Mouse (Mus musculus) left cerebral cortex, postnatal 4 days (tissue): ENCODE measurements around the gene Afap1. TPM values are rescaled to one million over a fixed set of nuclear protein-coding genes. Genes with fewer than 3 reads are reported as not detected.

ENCODE experiments used
- DNase-seq: peaks from one replicate; pipeline ENCODE4 v3.0.0-alpha.2; 2022
- intact Hi-C: fragments of 180-260 bp; cut with DNase I; formaldehyde crosslinking; loops from one replicate; pipeline ENCODE4 v1.15.1; 2025
- total RNA-seq, 2 experiments: library from RNA; stranded (reverse); gene quantifications; 2 replicates each; pipeline ENCODE4 v1.2.3; 2021

The Afap1 gene
- total RNA-seq, 2 experiments from 2014 or later = 221 to 230 TPM

- no peak for DNase-seq
- intact Hi-C loops = no loop called here
Measured at GRCm38 (mm10) chr5:35923448-35923847, 30.3 kb downstream of the Afap1 start.

DNA sequence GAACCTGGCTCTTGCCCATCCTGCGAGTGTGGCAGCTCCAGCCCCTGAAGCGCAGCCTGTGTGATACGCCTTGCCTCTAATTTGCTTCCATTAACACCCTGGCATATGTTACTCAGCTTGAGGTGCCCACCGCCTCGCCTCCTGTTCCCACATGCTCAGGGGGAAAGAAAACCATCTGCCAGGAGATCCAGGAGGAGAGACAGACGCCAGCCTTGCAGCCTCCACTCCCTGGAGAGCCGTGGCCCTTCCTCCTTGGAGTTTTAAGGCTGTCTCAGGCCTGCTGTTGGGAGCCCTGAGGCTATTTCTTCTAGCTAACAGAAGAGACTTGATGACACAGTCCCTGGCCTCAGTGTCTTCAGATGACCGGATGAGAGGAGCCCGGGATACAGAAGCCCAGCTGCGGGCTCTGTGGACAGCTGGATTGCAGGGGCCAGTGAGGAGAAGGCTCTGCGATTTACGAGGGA is 32.1 kb downstream of the Afap1 start:
- intact Hi-C loops = no loop called here
- DNase-seq = peak; percentile 79

- peak; percentile 51 for DNase-seq
- intact Hi-C loops = no loop called here
Measured at GRCm38 (mm10) chr5:35926511-35926910, 33.4 kb downstream of the Afap1 start.

DNA sequence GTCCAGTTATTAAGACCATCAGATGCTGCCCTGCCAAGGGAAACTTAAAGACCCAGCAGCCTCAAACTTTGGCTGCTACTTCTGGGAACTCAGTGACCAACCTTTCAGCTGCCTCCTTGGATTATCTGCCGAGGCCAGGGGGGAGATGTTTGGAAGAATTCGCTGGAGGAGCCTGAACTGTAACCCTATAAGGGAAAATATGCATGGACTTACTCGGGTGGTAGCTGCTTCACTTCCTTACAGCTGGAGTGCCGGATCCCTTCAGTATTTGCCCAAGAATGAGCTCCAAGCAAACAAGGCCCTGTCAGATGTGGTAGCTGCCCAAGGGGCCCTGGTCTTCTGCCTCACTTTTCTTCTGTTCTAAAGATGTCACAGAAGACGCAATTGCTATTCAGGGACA is 38.2 kb downstream of the Afap1 start:
- no peak for DNase-seq
- intact Hi-C loops = no loop called here

GRCm38 (mm10) chr5:35933059-35933458 is 39.9 kb downstream of the Afap1 start:
- intact Hi-C loops = no loop called here
- no peak for DNase-seq

DNA sequence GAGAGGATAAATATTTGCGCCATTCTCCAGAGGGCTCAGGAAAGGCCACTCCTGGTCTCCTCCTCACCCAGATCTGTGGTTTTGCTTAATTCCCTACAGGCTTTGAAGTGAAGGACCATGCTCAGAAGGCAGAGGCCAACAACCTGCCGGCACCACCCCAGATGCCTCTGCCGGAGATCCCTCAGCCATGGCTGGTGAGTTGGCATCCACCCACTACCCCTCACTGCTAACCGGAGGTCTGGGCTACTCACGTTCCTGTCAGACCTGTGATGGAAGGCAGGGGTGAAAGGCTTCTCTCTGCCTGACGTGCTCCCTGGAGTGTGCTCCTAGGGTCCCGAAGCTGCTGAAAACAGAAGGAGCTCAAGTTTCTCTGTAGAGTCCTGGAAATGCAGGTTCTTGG is 42.8 kb downstream of the Afap1 start:
- intact Hi-C loops = no loop called here
- peak; percentile 54 for DNase-seq

GRCm38 (mm10) chr5:35938249-35939223 is 45.4 kb downstream of the Afap1 start:
- DNase-seq = peak; percentile 19
- intact Hi-C loops = no loop called here

DNA sequence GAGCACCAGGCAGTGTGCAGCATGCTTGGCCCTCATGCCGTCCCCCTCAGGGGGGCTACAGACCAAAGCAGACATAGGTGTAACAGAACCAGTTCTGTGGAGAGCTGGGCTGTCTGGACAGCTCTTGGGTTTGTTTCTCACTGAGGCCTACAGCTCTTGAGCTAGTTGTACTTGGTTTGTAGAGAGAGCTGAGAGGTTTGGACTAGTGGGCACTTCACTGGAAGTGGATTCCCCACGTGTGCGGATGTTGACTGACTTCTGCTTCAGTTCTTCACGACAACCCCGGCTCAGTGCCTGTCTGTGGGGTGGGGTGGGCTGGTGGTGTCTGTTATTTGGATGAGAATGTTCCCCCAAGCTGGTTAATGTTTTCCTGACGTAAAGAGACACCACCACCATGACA is 46.8 kb downstream of the Afap1 start:
- intact Hi-C loops = no loop called here

DNA sequence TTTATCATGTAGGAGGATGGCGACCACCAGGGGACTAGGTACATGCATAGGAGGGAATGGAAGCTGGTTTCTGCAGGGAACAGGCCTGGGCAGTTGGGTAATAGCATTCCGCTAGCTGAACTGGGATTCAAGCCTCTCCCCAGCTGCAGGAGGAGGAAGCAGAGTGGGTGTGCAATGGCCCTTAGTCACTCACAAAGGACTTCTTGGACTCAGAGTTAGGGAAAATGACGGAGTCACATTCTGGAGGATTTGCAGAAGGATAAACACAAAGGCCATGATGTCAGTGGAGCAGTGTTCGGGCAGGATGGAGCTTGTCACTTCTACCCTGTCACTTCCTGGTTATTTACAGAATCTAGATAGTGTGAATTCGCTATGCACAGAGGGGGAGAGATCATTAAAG is 50.4 kb downstream of the Afap1 start:
- intact Hi-C loops = no loop called here
- DNase-seq = no peak

More for the DNA sequence above, 46.8 kb downstream of the Afap1 start:
- DNase-seq = no peak

- no peak for DNase-seq
- intact Hi-C loops = no loop called here
Measured at GRCm38 (mm10) chr5:35946841-35947240, 53.7 kb downstream of the Afap1 start.

DNA sequence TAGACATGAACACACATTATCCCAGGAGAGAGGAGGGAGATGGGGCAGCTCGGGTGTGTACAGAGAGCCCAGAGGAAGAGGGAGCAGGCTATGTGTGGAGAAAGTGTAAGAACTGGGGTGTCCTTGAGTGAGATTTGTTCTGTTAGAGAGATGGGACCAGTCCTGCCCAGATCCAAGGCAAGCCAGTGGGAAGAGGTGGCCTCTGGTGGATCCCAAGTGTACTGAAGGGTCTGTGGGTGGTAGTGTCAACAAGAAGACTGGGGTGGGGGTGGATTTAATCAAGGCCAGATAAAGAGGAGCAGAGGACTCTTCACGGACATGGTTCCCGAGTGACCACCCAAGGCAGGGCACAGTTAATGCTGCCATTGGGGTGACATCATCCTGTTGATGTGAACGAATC is 54.3 kb downstream of the Afap1 start:
- intact Hi-C loops = no loop called here
- DNase-seq = no peak

- intact Hi-C loops = no loop called here
- DNase-seq = peak; percentile 16
Measured at GRCm38 (mm10) chr5:35948225-35948975, 55.3 kb downstream of the Afap1 start.

DNA sequence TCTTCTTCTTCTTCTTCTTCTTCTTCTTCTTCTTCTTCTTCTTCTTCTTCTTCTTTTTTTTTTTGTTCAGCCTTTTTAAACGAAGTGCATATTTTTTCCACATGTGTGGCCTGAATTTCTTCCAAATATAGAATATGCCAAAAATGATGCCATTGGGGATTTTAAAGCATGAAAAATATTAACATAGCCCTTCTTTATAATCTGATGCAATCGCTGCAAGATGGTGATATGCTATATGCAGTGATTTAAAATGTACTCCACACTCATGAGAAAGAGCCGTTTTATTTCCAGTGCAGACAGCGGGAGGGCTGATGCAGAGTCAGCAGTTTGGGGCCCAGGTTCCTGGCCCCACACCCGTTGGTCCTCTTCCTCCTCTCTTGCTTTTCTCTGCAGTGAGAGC is 55.9 kb downstream of the Afap1 start:
- intact Hi-C loops = no loop called here
- no peak for DNase-seq

- no peak for DNase-seq
- intact Hi-C loops = loop anchor here (5.0 kb wide), 1 partner anchor 48 kb away; no protein-coding TSS in a partner anchor
Measured at GRCm38 (mm10) chr5:35950504-35950903, 57.4 kb downstream of the Afap1 start.

DNA sequence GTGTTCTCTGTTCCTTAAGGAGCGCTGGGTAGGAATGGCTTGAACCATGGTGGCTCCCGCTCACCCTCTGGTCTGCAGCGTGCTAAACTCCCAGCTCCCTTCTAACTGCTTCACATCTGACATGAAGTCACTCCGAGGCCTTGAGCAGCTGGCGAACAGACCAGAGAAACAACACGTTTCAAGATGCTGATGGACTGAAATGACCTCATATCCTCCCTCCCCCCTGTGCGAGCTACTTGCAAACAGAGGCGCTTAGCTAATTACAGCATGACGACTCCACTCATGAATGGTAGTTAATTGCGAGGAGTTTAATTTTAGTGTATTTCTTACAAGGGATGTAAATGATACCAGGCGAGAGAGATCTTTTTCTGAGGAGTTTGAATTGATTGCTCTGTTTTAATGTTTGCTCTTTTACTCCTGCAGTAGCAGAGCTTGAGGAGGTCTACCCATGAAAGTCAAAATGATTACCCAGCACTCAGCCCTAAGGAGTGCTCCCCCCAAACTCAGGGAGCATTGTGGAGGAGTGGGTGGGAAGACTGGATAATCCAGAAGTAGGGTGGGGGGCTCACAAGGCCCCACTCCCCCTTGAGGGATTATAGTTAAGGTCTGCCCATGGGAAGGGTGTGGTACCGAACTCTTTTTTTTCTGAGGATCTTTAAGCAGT is 61.1 kb downstream of the Afap1 start:
- intact Hi-C loops = loop anchor here (5.0 kb wide), 1 partner anchor 52 kb away; no protein-coding TSS in a partner anchor
- no peak for DNase-seq

GRCm38 (mm10) chr5:35956268-35956667 is 63.1 kb downstream of the Afap1 start:
- no peak for DNase-seq
- intact Hi-C loops = no loop called here

DNA sequence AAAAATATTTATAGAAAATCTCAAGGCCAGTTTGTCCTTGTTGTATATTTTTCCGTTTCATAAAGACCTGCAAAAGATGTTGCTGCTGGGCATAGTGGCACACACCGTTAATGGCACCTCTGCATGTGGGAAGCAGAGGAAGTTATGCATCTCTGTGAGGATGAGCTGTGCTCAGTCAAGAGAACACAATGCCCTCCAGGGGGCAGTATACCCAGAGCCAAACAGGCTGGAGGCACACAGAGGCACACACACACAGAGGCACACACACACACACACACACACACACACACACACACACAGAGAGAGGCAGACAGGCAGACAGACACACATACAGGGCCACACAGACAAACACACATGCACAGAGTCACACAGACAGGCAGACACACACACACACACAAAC is 65.6 kb downstream of the Afap1 start:
- intact Hi-C loops = no loop called here
- peak; percentile 18 for DNase-seq

DNA sequence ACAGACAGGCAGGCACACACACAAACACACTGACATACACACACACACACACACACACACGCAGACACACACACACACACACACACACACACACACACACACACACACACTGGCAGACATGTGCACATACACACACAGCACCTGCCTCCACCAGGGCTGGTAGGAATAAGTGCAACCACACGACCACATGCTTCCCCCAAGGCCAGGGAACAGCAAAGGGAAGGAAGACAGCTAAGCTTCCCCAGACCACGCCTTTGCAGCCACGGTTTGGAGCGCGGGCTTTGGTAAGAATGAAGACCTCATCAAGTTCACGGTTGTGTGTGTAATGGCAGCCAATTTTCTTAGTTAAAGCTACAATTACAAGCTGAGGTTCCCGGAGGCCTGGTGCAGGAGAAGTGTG is 67.0 kb downstream of the Afap1 start:
- intact Hi-C loops = no loop called here
- no peak for DNase-seq

DNA sequence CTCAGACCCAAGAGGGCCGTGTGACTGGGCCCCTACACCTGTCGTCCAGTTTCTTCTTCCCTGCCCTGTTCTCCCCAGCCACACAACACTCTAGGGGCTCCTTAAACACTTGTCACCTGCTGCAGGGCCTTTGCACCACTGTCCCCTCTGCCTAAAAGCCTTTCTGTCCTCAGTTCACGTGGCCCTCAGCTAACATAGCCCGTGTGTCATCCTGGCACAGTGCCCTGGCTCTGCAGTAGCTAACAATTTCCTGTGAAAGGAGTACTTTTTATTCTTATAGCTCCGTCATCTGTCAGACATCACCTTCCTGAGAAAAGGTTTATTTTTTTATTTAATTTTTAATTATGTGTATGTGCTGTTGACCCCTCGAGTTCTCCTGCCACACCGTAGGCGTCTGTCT is 68.2 kb downstream of the Afap1 start:
- no peak for DNase-seq
- intact Hi-C loops = no loop called here

DNA sequence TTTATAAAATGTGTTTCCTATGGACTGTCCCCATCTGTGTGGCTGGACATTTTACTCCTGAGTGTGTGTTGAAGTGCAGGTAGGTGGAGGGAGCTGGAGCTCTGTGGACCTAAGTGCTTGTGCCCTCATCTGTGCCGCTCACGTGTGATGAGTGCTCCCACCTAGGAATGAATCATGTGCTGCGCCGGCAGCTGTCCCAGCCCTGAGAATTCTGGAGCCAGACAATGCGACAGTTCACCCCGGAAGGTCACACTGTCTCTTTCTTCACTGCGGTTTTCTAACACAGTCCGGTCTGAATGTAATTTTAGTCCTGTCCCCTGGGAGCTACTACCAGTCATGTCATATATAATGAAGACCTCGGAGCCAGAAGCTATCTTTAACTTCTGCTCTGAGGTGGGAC is 70.5 kb downstream of the Afap1 start:
- no peak for DNase-seq
- intact Hi-C loops = no loop called here

GRCm38 (mm10) chr5:35965036-35965435 is 71.9 kb downstream of the Afap1 start:
- DNase-seq = no peak
- intact Hi-C loops = no loop called here
